In the genomic region with DNA sequence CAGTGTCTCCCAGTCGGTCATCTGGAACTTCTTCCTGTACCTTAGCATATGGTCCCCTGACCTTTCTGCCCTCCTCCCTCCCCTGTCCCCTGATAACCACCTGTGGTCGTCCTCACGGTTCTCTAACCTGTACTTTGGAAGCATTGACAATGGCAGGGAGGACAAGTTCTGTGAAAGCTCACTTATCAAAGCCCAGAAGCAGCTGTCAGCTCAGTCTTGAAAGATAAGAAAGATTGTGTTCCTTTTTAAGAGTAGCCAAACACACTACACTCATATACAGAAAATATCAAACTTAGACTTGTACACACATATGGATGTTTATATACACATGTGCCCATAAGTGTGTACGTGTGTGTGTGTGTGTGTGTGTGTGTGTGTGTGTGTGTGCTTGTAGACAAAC, we compare ENCODE assay signal across 15 mouse cellular contexts. TPM values are rescaled to one million over a fixed set of nuclear protein-coding genes. Genes with fewer than 3 reads are reported as not detected.
"Had no signal": no experiment of that assay in that cellular context is flagged by ENCODE, and none has a peak within 500 bp of the region (broad histone marks: within the 10 kb centered on the region; RNA-seq: fewer than 3 reads in every experiment).

No protein-coding gene starts in this region.

- H3K4me1 ChIP-seq: liver, embryonic 13.5 days had no signal

- H3K9ac ChIP-seq: liver, embryonic 13.5 days had no signal

- H3K9me3 ChIP-seq: liver, embryonic 13.5 days had no signal

- H3K36me3 ChIP-seq: liver, embryonic 13.5 days had no signal

- H3K27ac ChIP-seq: kidney, postnatal 0 days; layer of hippocampus, adult 2 months; left cerebral cortex, adult 2 months; liver, embryonic 13.5 days had no signal

- H3K4me2 ChIP-seq: liver, embryonic 13.5 days; midbrain, embryonic 11.5 days had no signal

- H3K4me3 ChIP-seq: layer of hippocampus, adult 2 months; left cerebral cortex, adult 2 months; liver, embryonic 13.5 days had no signal

- DNase-seq: kidney, postnatal 25 days; layer of hippocampus, adult 9-11 months; layer of hippocampus, postnatal 36 days; liver, embryonic 13.5 days; lung, adult 2 months; lung, postnatal 14 days; lung, postnatal 4 days; midbrain, embryonic 14.5 days; thymus, adult 18-20 months; thymus, postnatal 36 days had no signal

RNA-seq across cellular contexts. Expression of a gene that starts 13.7 kb away (rescaled TPM):
- total RNA-seq: megakaryocyte-erythroid progenitor cell, adult 5-6 weeks had no signal
